Mouse (Mus musculus): ENCODE measurements at regions not wholly inside any gene's neighbourhood (a gene's known extent, or its start where the extent isn't known, plus 50 kb on each side); places are given as distances from the start of the nearest gene placed in this dataset.

- no peaks in the 10 kb centered on the region for H3K36me3 ChIP-seq (ENCODE audit: insufficient read depth, low read length)
- WGBS = 61% methylated on average over 18 of the region's 18 CpGs
These were observed 146.4 kb downstream of the Mrm1 start for GRCm38 (mm10) chr11:84672841-84673473.

GRCm38 (mm10) chr11:84671585-84671984, 146.2 kb upstream of the Lhx1 start:
- Histone ChIP-seq H3K4me2 (ENCODE audit: low read depth, low read length, poor library complexity, severe bottlenecking) (no peak overlapping the region), H3K36me3 (ENCODE audit: insufficient read depth, low read length) (no peaks in the 10 kb centered on the region), H3K9me3 (ENCODE audit: low read length) (no peaks in the 10 kb centered on the region), H3K27me3 (ENCODE audit: insufficient read depth, low read length) (no peaks in the 10 kb centered on the region), H3K9ac (replicated peaks; ENCODE audit: low read length, poor library complexity, severe bottlenecking) (no peak overlapping the region), H3K4me1 (ENCODE audit: insufficient read depth, low read length) (no peaks in the 10 kb centered on the region), H3K4me3 (ENCODE audit: low read depth, low read length) (no peak overlapping the region), H3K27ac (ENCODE audit: low read depth, low read length) (no peak overlapping the region)
- 69% methylated on average over 6 of the region's 6 CpGs for WGBS
- peak; percentile 44 for DNase-seq (ENCODE audit: low spot score)
- no peak for ATAC-seq (ENCODE audit: low FRiP score)
- TF ChIP-seq CTCF (IDR thresholded peaks at IDR 0.05) = no peak

More at GRCm38 (mm10) chr11:84672841-84673473, 146.4 kb downstream of the Mrm1 start:
- DNase-seq (ENCODE audit: low spot score) = no peak
- ATAC-seq (ENCODE audit: low FRiP score) = no peak
- H3K4me2 ChIP-seq (ENCODE audit: low read depth, low read length, poor library complexity, severe bottlenecking) = no peak overlapping the region
- H3K27me3 ChIP-seq (ENCODE audit: insufficient read depth, low read length) = no peaks in the 10 kb centered on the region
- H3K9ac ChIP-seq (replicated peaks; ENCODE audit: low read length, poor library complexity, severe bottlenecking) = no peak overlapping the region
- TF ChIP-seq CTCF (IDR thresholded peaks at IDR 0.05) = no peak
- H3K9me3 ChIP-seq (ENCODE audit: low read length) = no peaks in the 10 kb centered on the region
- H3K4me1 ChIP-seq (ENCODE audit: insufficient read depth, low read length) = no peaks in the 10 kb centered on the region
- no peak overlapping the region for H3K27ac ChIP-seq (ENCODE audit: low read depth, low read length)
- H3K4me3 ChIP-seq (ENCODE audit: low read depth, low read length) = no peak overlapping the region

- Histone ChIP-seq H3K36me3 (ENCODE audit: insufficient read depth, low read length) (no peaks in the 10 kb centered on the region), H3K4me3 (ENCODE audit: low read depth, low read length) (no peak overlapping the region), H3K4me1 (ENCODE audit: insufficient read depth, low read length) (no peaks in the 10 kb centered on the region), H3K4me2 (ENCODE audit: low read depth, low read length, poor library complexity, severe bottlenecking) (no peak overlapping the region), H3K9ac (replicated peaks; ENCODE audit: low read length, poor library complexity, severe bottlenecking) (no peak overlapping the region), H3K9me3 (ENCODE audit: low read length) (no peaks in the 10 kb centered on the region), H3K27ac (ENCODE audit: low read depth, low read length) (no peak overlapping the region), H3K27me3 (ENCODE audit: insufficient read depth, low read length) (no peaks in the 10 kb centered on the region)
- DNase-seq (ENCODE audit: low spot score) = no peak
- ATAC-seq (ENCODE audit: low FRiP score) = no peak
- 79% methylated on average over 4 of the region's 4 CpGs for WGBS
- no peak for TF ChIP-seq CTCF (IDR thresholded peaks at IDR 0.05)
These were observed 142.4 kb upstream of the Lhx1 start for GRCm38 (mm10) chr11:84667711-84668110.

DNA sequence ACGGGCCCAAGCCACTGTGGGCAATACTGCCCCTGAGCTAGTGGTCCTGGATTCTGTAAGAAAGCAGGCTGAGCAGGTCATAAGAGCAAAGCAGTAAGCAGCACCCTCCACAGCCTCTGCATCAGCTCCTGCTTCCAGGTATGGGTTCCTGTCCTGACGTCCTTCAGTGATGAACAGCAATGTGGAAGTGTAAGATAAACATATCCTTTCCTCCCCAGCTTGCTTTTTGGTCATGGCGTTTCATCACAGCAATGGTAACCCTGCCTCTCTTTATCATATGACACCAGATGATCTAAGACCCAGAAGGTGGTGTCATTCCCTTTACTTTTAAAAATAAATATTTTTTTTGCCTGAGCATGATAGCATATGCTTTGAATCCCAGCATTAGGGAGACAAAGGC, 138.9 kb upstream of the Lhx1 start:
- Histone ChIP-seq H3K4me2 (ENCODE audit: low read depth, low read length, poor library complexity, severe bottlenecking) (no peak overlapping the region), H3K4me1 (ENCODE audit: insufficient read depth, low read length) (no peaks in the 10 kb centered on the region), H3K9ac (replicated peaks; ENCODE audit: low read length, poor library complexity, severe bottlenecking) (no peak overlapping the region), H3K4me3 (ENCODE audit: low read depth, low read length) (no peak overlapping the region), H3K27ac (ENCODE audit: low read depth, low read length) (no peak overlapping the region), H3K9me3 (ENCODE audit: low read length) (no peaks in the 10 kb centered on the region), H3K27me3 (ENCODE audit: insufficient read depth, low read length) (peaks cover 3% of the 10 kb centered on the region; the same call in 1 of the 2 replicates), H3K36me3 (ENCODE audit: insufficient read depth, low read length) (no peaks in the 10 kb centered on the region)
- WGBS = 80% methylated on average over 3 of the region's 3 CpGs
- ATAC-seq (ENCODE audit: low FRiP score) (no peak), DNase-seq (ENCODE audit: low spot score) (no peak)
- TF ChIP-seq CTCF (IDR thresholded peaks at IDR 0.05) = no peak

GRCm38 (mm10) chr11:84661981-84662380, 136.6 kb upstream of the Lhx1 start:
- Histone ChIP-seq H3K36me3 (ENCODE audit: insufficient read depth, low read length) (no peaks in the 10 kb centered on the region), H3K9me3 (ENCODE audit: low read length) (no peaks in the 10 kb centered on the region), H3K27ac (ENCODE audit: low read depth, low read length) (no peak overlapping the region), H3K4me1 (ENCODE audit: insufficient read depth, low read length) (no peaks in the 10 kb centered on the region), H3K9ac (replicated peaks; ENCODE audit: low read length, poor library complexity, severe bottlenecking) (no peak overlapping the region), H3K27me3 (ENCODE audit: insufficient read depth, low read length) (peaks cover 3% of the 10 kb centered on the region; the same call in 1 of the 2 replicates), H3K4me2 (ENCODE audit: low read depth, low read length, poor library complexity, severe bottlenecking) (no peak overlapping the region), H3K4me3 (ENCODE audit: low read depth, low read length) (no peak overlapping the region)
- no peak for TF ChIP-seq CTCF (IDR thresholded peaks at IDR 0.05)
- DNase-seq (ENCODE audit: low spot score) = no peak
- 30% methylated on average over 7 of the region's 7 CpGs for WGBS
- no peak for ATAC-seq (ENCODE audit: low FRiP score)

DNA sequence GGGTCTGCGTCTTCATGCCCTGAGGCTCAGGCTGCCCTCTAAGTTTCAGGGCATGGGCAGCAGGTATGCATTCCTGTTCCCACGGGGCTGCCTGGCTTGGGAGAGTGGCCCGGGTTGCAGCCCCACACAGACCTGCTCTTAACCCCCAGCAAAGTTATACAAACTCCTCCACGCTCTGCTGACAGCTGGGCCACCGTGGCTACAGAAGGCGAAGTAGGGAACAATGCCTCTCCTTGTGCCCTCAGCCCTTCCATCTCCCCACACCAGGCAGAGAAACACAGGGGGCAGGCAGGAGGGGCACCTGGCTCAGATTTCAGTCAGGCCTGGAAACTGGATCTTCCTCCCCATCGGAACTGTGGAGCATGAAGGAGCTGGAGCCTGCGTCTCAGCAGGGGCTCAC, 135.5 kb upstream of the Lhx1 start:
- TF ChIP-seq CTCF (IDR thresholded peaks at IDR 0.05) = no peak
- H3K27ac ChIP-seq (ENCODE audit: low read depth, low read length) = no peak overlapping the region
- no peak overlapping the region for H3K4me3 ChIP-seq (ENCODE audit: low read depth, low read length)
- 19% methylated on average over 8 of the region's 8 CpGs for WGBS
- H3K4me1 ChIP-seq (ENCODE audit: insufficient read depth, low read length) = no peaks in the 10 kb centered on the region
- H3K4me2 ChIP-seq (ENCODE audit: low read depth, low read length, poor library complexity, severe bottlenecking) = no peak overlapping the region
- no peak for DNase-seq (ENCODE audit: low spot score)
- H3K9me3 ChIP-seq (ENCODE audit: low read length) = no peaks in the 10 kb centered on the region
- peaks cover 3% of the 10 kb centered on the region; the same call in 1 of the 2 replicates for H3K27me3 ChIP-seq (ENCODE audit: insufficient read depth, low read length)
- no peaks in the 10 kb centered on the region for H3K36me3 ChIP-seq (ENCODE audit: insufficient read depth, low read length)
- H3K9ac ChIP-seq (replicated peaks; ENCODE audit: low read length, poor library complexity, severe bottlenecking) = no peak overlapping the region
- ATAC-seq (ENCODE audit: low FRiP score) = no peak
